Mouse (Mus musculus) erythroblast, embryonic 14.5 days (primary cell): Measurements from ENCODE around the gene Ccl27a.

Experiments used
- GATA1 ChIP-seq: IDR thresholded peaks from 2 replicates; pipeline ENCODE4 v1.6.1; 2012; ENCODE audit warnings: low read length, inconsistent platforms, mixed read lengths
- TAL1 ChIP-seq: IDR thresholded peaks from 3 replicates; pipeline ENCODE4 v1.6.1; 2012; ENCODE audit warnings: low read length, inconsistent platforms, mixed read lengths

DNA sequence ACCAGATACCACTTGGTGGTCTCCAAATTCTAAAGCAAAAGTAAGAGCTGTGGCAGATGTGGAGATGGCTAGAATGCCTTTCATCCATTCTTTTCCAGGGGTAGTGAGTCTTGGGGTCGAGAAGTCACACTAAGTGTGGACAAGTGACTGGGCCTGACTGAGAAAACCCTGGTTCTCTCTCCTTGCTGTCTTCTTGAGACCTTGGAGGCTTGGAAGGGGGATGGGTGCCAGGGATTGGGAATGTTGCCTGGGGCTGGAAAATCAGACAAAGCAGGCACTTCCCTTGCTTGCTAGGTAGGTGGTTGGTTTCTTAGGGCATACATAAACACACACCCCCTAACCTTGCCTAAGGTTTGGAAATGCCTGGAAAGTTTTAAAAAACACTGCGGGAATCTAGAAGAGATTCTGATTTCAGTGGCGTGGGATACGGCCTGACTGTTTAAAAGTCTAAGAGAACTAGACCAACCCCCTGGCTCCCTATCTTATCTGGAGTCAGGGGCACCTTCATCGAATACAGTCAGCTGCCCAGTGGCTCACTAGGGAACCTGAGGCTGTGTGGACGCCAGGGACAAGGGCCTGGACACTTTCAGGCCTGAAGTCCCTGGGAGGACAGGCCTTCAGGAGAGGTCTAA lies 14.3 kb downstream of the Ccl27a start:
- TF ChIP-seq GATA1: no peak
- TF ChIP-seq TAL1: no peak
